Mouse (Mus musculus) layer of hippocampus, adult 2 months (tissue): ENCODE data around the gene Flt3. TPM values are rescaled to one million over a fixed set of nuclear protein-coding genes. Genes with fewer than 3 reads are reported as not detected.

Source experiments
- DNase-seq, 2 experiments: peaks; one replicate each; pipeline ENCODE4 v3.0.0; 2022; ENCODE audit warnings: low spot score in 2 of 2
- H3K27ac ChIP-seq: fragments of 200-600 bp; 2 replicates; pipeline ENCODE4 v1.8.1; 2022
- H3K4me3 ChIP-seq: fragments of 200-600 bp; 2 replicates; pipeline ENCODE4 v1.8.1; 2022; ENCODE audit warnings: mild to moderate bottlenecking
- CTCF ChIP-seq: fragments of 200-600 bp; conservative IDR thresholded peaks from 2 replicates; pipeline ENCODE4 v1.8.1; 2022; ENCODE audit warnings: antibody characterized with exemption, mild to moderate bottlenecking, moderate library complexity
- total RNA-seq, 2 experiments: library from RNA; stranded (reverse); gene quantifications; 2 replicates each; pipeline ENCODE4 v1.2.3; 2021

Flt3 gene
- total RNA-seq, 2 experiments from 2014 or later = 9.8 to 11.0 TPM

DNA sequence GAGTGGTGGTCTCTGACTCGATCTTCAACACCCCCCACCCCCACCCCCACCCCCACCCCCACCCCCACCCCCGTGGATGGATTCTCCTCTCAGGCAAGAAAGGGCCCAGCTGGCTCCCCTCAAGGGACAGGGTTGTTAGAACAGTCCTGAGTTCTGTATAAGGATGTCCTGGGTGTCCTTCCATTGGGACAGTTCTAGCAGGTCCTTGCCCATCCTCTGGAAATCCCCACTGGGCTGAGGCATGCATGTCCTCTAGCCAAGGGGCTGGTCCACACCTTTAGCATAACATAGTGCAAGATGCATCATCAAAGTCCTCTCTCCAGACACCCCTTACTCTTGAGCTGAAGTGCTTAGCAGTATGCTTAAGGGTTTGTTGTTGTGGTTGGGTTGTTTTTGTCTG is 90.5 kb downstream of the Flt3 start:
- DNase-seq = no peak
- no peak for TF ChIP-seq CTCF
- Histone ChIP-seq H3K27ac (no peak overlapping the region), H3K4me3 (no peak overlapping the region)

DNA sequence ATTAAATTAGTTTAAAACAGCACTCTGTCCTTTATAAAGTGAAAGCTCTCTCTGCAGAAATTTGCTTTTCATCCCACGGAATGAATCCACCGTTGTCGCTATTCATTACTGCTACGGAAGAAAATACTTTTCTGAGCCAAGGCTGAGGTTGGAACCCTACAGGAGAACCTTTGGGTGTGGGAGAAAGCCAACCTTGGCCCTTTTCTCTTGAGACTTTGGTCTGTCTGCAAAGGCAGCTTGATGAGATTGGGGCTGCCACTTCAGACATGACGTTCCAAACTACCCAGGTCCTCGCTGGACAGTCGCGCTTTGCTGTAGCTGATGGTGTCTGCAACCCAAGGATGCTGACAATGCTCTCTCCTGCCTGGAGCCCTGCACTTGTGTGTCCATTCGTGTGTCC is 91.8 kb downstream of the Flt3 start:
- no peak for TF ChIP-seq CTCF
- no peak for DNase-seq
- Histone ChIP-seq H3K4me3 (no peak overlapping the region), H3K27ac (no peak overlapping the region)

DNA sequence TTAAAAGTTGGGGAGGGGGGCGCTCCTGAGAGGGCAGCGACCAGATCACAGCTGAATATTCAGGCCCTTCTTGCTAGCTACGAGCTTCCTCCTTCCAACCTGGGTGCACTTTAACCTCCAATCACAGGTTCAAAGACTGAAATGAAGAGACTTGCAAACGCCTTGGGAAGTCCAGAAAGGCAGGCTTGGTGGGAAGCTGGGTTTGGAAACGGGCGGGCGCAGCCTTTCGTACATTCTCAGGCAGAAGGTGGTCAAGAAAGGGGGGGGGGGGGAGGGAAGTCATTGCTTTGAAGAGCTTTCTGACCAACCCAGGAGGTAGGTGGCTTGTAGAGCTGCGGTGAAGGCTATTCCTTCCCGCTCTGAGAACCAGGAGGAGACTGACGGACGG is 92.9 kb downstream of the Flt3 start:
- no peak for DNase-seq
- no peak for TF ChIP-seq CTCF
- H3K4me3 ChIP-seq = no peak overlapping the region
- no peak overlapping the region for H3K27ac ChIP-seq

GRCm38 (mm10) chr5:147306638-147307397 is 93.5 kb downstream of the Flt3 start, which contains the start of gene Cdx2:
Gene Cdx2 (minus strand): TSS chr5:147307270.
- H3K4me3 ChIP-seq = no peak within 1 kb of the TSS
- no peak for TF ChIP-seq CTCF
- DNase-seq = no peak

GRCm38 (mm10) chr5:147305856-147306637 is 94.2 kb downstream of the Flt3 start:
- no peak overlapping the region for H3K27ac ChIP-seq
- DNase-seq = no peak
- no peak for TF ChIP-seq CTCF
- H3K4me3 ChIP-seq = no peak overlapping the region

More at GRCm38 (mm10) chr5:147306638-147307397, 93.5 kb downstream of the Flt3 start, which contains the start of gene Cdx2:
- no peak within 1 kb of the TSS for H3K27ac ChIP-seq

- no peak overlapping the region for H3K27ac ChIP-seq
- TF ChIP-seq CTCF = no peak
- DNase-seq = no peak
- H3K4me3 ChIP-seq = no peak overlapping the region
Observed at GRCm38 (mm10) chr5:147305166-147305565, 95.1 kb downstream of the Flt3 start.

GRCm38 (mm10) chr5:147304276-147305155 is 95.8 kb downstream of the Flt3 start:
- Histone ChIP-seq H3K4me3 (no peak overlapping the region), H3K27ac (no peak overlapping the region)
- TF ChIP-seq CTCF = no peak
- DNase-seq = no peak

DNA sequence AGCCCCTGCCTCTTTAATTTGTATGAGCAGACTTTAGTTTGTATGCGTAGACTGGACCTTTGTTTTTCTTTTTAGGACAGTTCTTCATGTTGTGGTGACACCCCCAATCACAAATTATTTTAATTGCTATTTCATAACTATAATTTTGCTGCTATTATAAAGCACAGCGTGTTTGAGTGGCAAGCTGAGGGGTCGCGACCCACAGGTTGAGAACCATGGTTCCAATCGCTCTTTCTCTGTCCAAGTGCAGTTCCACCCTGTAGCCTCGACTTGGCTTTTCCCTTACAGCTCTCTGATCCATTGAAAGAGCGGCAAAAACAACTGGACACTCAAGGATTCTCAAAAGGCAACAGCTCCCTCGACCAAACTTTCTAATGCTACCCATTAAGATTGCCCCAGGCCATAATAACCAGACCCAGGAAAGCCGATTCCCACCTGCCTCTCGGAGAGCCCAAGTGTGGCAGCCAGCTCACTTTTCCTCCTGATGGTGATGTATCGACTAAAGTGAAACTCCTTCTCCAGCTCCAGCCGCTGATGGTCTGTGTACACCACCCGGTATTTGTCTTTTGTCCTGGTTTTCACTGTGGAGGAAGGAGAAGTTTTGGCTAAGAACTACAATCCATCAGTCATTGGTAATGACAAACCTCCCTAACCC is 97.4 kb downstream of the Flt3 start:
- no peak overlapping the region for H3K27ac ChIP-seq
- no peak for TF ChIP-seq CTCF
- DNase-seq = no peak
- no peak overlapping the region for H3K4me3 ChIP-seq

DNA sequence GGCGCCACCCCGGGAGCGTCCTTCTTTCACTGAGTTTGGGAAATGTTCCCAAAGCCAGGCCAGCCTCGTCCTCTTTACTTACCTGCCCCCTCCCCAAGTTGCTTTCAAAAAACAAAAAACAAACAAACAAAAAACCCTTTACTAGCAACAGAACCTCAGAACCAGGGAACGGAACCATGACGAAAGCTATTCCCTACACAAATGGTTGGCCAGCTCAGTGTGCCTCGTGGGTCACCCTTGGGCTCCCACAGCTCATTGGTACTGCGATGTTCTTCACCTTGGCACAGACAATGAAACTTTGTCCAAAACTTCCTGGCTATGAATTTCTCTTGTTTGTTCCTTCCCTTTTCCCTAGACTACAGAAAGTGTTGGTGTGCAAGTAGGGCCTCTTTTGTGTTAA is 98.1 kb downstream of the Flt3 start:
- no peak overlapping the region for H3K4me3 ChIP-seq
- TF ChIP-seq CTCF = no peak
- no peak overlapping the region for H3K27ac ChIP-seq
- no peak for DNase-seq

DNA sequence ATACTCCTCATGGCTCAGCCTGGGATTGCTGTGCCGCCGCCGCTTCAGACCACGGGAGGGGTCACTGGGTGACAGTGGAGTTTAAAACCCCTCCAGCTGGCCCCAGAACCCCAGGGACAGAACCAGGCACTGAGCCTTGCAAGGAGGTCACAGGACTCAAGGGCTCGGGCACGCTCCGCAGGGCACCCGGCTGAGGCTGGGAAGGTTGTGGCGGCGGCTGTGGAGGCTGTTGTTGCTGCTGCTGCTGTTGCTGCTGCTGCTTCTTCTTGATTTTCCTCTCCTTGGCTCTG is 98.6 kb downstream of the Flt3 start:
- Histone ChIP-seq H3K4me3 (no peak overlapping the region), H3K27ac (no peak overlapping the region)
- no peak for DNase-seq
- no peak for TF ChIP-seq CTCF

GRCm38 (mm10) chr5:147300917-147301780 is 99.1 kb downstream of the Flt3 start:
- no peak for TF ChIP-seq CTCF
- Histone ChIP-seq H3K27ac (no peak overlapping the region), H3K4me3 (no peak overlapping the region)
- no peak for DNase-seq

DNA sequence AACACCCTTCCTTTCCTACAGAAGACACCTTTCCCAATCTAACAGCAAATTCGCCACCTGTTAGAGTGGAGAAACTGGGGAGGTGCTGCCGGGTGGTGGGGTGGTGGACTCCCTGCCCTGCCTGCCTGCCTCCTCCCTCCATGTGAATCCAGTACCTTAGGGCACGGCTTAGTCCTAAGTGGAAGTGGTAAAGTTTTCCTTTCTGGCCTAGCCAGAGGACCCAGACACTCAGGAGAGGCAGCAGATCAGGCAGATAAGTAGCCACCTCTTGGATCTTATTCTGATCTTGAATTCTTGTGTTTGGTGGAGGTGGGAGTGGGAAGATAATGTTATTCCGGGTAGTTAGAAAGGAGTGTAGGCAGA is 100.3 kb downstream of the Flt3 start:
- DNase-seq = no peak
- TF ChIP-seq CTCF = no peak
- Histone ChIP-seq H3K4me3 (no peak overlapping the region), H3K27ac (no peak overlapping the region)
